Mouse (Mus musculus) CH12.LX (cell line): ENCODE measurements around the gene Rock2. TPM values are rescaled to one million over a fixed set of nuclear protein-coding genes. Genes with fewer than 3 reads are reported as not detected.

ENCODE experiments used
- DNase-seq: peaks from one replicate; pipeline ENCODE4 v3.0.0-alpha.2; 2013; ENCODE audit errors: extremely low read depth
- H3K27ac ChIP-seq: 2 replicates; pipeline ENCODE4 v1.5.1; 2012; ENCODE audit warnings: low read depth, mild to moderate bottlenecking, control low read depth, moderate library complexity; ENCODE audit not compliant: insufficient read depth
- H3K27me3 ChIP-seq: replicated peaks from 2 replicates; pipeline ENCODE3; 2012; ENCODE audit warnings: inconsistent platforms
- H3K36me3 ChIP-seq, 2 experiments: replicated peaks in 1 of 2; 2 replicates each; pipeline versions ENCODE3 to v1.6.1; 2012; ENCODE audit warnings: inconsistent platforms in 1 of 2, low read length in 1 of 2, mild to moderate bottlenecking in 1 of 2, mixed read lengths in 1 of 2, moderate library complexity in 1 of 2; ENCODE audit not compliant: control insufficient read depth in 1 of 2, insufficient read depth in 1 of 2
- H3K4me1 ChIP-seq, 2 experiments: 2 replicates each; pipeline ENCODE4 v1.6.1; 2012; ENCODE audit warnings: inconsistent platforms in 1 of 2, moderate library complexity in 1 of 2; ENCODE audit not compliant: insufficient read depth in 2 of 2, control insufficient read depth in 1 of 2
- H3K4me2 ChIP-seq: 2 replicates; pipeline ENCODE4 v1.6.1; 2012; ENCODE audit warnings: low read depth, mild to moderate bottlenecking, control low read depth; ENCODE audit not compliant: poor library complexity, insufficient read depth, severe bottlenecking
- H3K4me3 ChIP-seq, 3 experiments: fragments of 150-350 bp in 1 of 3; sonication (generic) in 1 of 3; replicated peaks in 1 of 3; 2 replicates each; pipeline versions ENCODE3 to v1.5.1; 2011 to 2012; ENCODE audit warnings: low read depth in 2 of 3, low read length in 2 of 3, mild to moderate bottlenecking in 2 of 3, moderate library complexity in 2 of 3, control low read depth in 1 of 3, improper control_type of control experiment in 1 of 3, inconsistent platforms in 1 of 3, mixed read lengths in 1 of 3; ENCODE audit not compliant: poor library complexity in 1 of 3
- H3K79me2 ChIP-seq: replicated peaks from 2 replicates; pipeline ENCODE4 v1.6.1; 2012; ENCODE audit warnings: mild to moderate bottlenecking, moderate library complexity; ENCODE audit not compliant: control insufficient read depth, poor library complexity, insufficient read depth, severe bottlenecking; ENCODE audit errors: extremely low read depth
- H3K9ac ChIP-seq: 2 replicates; pipeline ENCODE4 v1.6.1; 2012; ENCODE audit warnings: low read depth, mild to moderate bottlenecking, control low read depth, moderate library complexity; ENCODE audit not compliant: insufficient read depth
- H3K9me3 ChIP-seq: replicated peaks from 2 replicates; pipeline ENCODE3; 2012; ENCODE audit warnings: low read length, inconsistent platforms, mixed read lengths
- CHD2 ChIP-seq: IDR thresholded peaks from 2 replicates; pipeline ENCODE4 v1.6.1; 2011; ENCODE audit warnings: low read length, improper control_type of control experiment
- CTCF ChIP-seq, 2 experiments: IDR thresholded peaks in 1 of 2; conservative IDR thresholded peaks in 1 of 2; 2 replicates each; pipeline ENCODE4 v1.5.1; 2011 to 2012; ENCODE audit warnings: low read depth in 2 of 2, low read length in 2 of 2, improper control_type of control experiment in 1 of 2, inconsistent platforms in 1 of 2, mild to moderate bottlenecking in 1 of 2, moderate library complexity in 1 of 2
- E2F4 ChIP-seq: IDR thresholded peaks from 2 replicates; pipeline ENCODE4 v1.6.1; 2011; ENCODE audit warnings: low read depth, low read length, improper control_type of control experiment; ENCODE audit not compliant: insufficient replicate concordance
- EP300 ChIP-seq: IDR thresholded peaks from 2 replicates; pipeline ENCODE4 v1.6.1; 2011; ENCODE audit warnings: low read length, improper control_type of control experiment
- ETS1 ChIP-seq: conservative IDR thresholded peaks from 2 replicates; pipeline ENCODE4 v1.6.1; 2012; ENCODE audit warnings: low read depth, mild to moderate bottlenecking, inconsistent platforms, low read length, improper control_type of control experiment, moderate library complexity
- GABPA ChIP-seq: IDR thresholded peaks from 2 replicates; pipeline ENCODE4 v1.6.1; 2012; ENCODE audit warnings: low read depth, low read length, improper control_type of control experiment, inconsistent platforms; ENCODE audit not compliant: insufficient replicate concordance
- JUN ChIP-seq: IDR thresholded peaks from 2 replicates; pipeline ENCODE4 v1.6.1; 2011; ENCODE audit warnings: low read depth, mild to moderate bottlenecking, low read length, improper control_type of control experiment, moderate library complexity; ENCODE audit not compliant: insufficient read depth
- MAFK ChIP-seq: IDR thresholded peaks from 2 replicates; pipeline ENCODE4 v1.6.1; 2011; ENCODE audit warnings: low read length, improper control_type of control experiment; ENCODE audit not compliant: insufficient replicate concordance
- MAX ChIP-seq: IDR thresholded peaks from 2 replicates; pipeline ENCODE4 v1.6.1; 2011; ENCODE audit warnings: low read length, improper control_type of control experiment
- MEF2A ChIP-seq: IDR thresholded peaks from 2 replicates; pipeline ENCODE4 v1.6.1; 2014; ENCODE audit warnings: low read depth, mild to moderate bottlenecking, inconsistent platforms, low read length, improper control_type of control experiment, borderline replicate concordance
- MXI1 ChIP-seq: IDR thresholded peaks from 2 replicates; pipeline ENCODE4 v1.6.1; 2011; ENCODE audit warnings: mild to moderate bottlenecking, low read depth, low read length, improper control_type of control experiment
- NELFE ChIP-seq: IDR thresholded peaks from 2 replicates; pipeline ENCODE4 v1.6.1; 2011; ENCODE audit warnings: low read depth, low read length, improper control_type of control experiment
- PAX5 ChIP-seq: IDR thresholded peaks from 2 replicates; pipeline ENCODE4 v1.6.1; 2012; ENCODE audit warnings: low read length, inconsistent platforms, mixed read lengths
- POLR2AphosphoS2 ChIP-seq: IDR thresholded peaks from 2 replicates; pipeline ENCODE4 v1.6.1; 2011; ENCODE audit warnings: low read depth, low read length, improper control_type of control experiment
- SMC3 ChIP-seq: IDR thresholded peaks from 2 replicates; pipeline ENCODE4 v1.6.1; 2011; ENCODE audit warnings: low read depth, low read length, improper control_type of control experiment
- USF1 ChIP-seq: IDR thresholded peaks from 2 replicates; pipeline ENCODE4 v1.6.1; 2014; ENCODE audit warnings: low read depth, mild to moderate bottlenecking, inconsistent platforms, low read length, improper control_type of control experiment
- ZC3H11A ChIP-seq: IDR thresholded peaks from 2 replicates; pipeline ENCODE4 v1.6.1; 2012; ENCODE audit warnings: low read depth, mild to moderate bottlenecking, inconsistent platforms, low read length, improper control_type of control experiment
- ZKSCAN1 ChIP-seq: IDR thresholded peaks from 2 replicates; pipeline ENCODE4 v1.6.1; 2012; ENCODE audit warnings: low read depth, inconsistent platforms, low read length, improper control_type of control experiment, borderline replicate concordance
- dilution Hi-C: fragments of 300-500 bp; cut with MboI; formaldehyde crosslinking; loops from 2 replicates; pipeline ENCODE4 v1.14.3; 2020; ENCODE audit warnings: low sequenced_read_pairs; ENCODE audit not compliant: extremely low pct_unique_long_range_greater_than_20kb, extremely low pct_ligation_motif_present
- in situ Hi-C: fragments of 300-500 bp; cut with MboI; formaldehyde crosslinking; loops from 3 replicates; pipeline ENCODE4 v1.14.3; 2019; ENCODE audit warnings: low sequenced_read_pairs, low pct_ligation_motif_present, low pct_unique_long_range_greater_than_20kb, mixed read lengths
- polyA plus RNA-seq: library from polyadenylated mRNA; unstranded; fragments of >175 nt; gene quantifications from 2 replicates; pipeline ENCODE4 v1.2.1, GENCODE M21; 2012; ENCODE audit warnings: low read depth; ENCODE audit not compliant: insufficient read length
- total RNA-seq, 2 experiments: library from RNA; depleted of rRNA; stranded (reverse); fragments of 300-350 nt in 1 of 2; fragments of >200 nt in 1 of 2; gene quantifications; 2 replicates each; pipeline ENCODE4 v1.2.3; 2012 to 2014

The Rock2 gene
- total and polyA plus RNA-seq, 3 experiments = 39.1 to 49.9 (median 40.3) TPM

GRCm38 (mm10) chr12:16985778-16986177 is 91.1 kb downstream of the Rock2 start:
- Histone ChIP-seq H3K36me3 (peaks cover 52 to 85% of the 10 kb centered on the region in 2 experiments), H3K4me1 (no peaks in the 10 kb centered on the region), H3K4me2 (no peak overlapping the region), H3K27ac (no peak overlapping the region), H3K79me2 (peaks cover 3% of the 10 kb centered on the region; the same call in 1 of the 2 replicates), H3K9ac (no peak overlapping the region), H3K9me3 (no peaks in the 10 kb centered on the region), H3K27me3 (no peaks in the 10 kb centered on the region), H3K4me3 (no peak overlapping the region)
- dilution Hi-C loops (no loop called here), in situ Hi-C loops (no loop called here)
- no peak for DNase-seq
- TF ChIP-seq CHD2 (no peak), GABPA (no peak), CTCF (conservative IDR thresholded peaks at IDR 0.05 in 1 of 2, IDR thresholded peaks at IDR 0.05 in 1 of 2; ENCODE audit: low read depth in 2 of 2, low read length in 2 of 2) (peak in 1 of 2 experiments; percentile 34; a peak in 2 of 4 replicates), PAX5 (no peak), SMC3 (peak; percentile 25; the same call in 1 of the 2 replicates), JUN (no peak)

- no peaks in the 10 kb centered on the region for H3K9me3 ChIP-seq
- H3K79me2 ChIP-seq = no peaks in the 10 kb centered on the region
- H3K27me3 ChIP-seq = no peaks in the 10 kb centered on the region
- peaks cover 15 to 46% of the 10 kb centered on the region in 2 experiments for H3K4me1 ChIP-seq
- H3K9ac ChIP-seq = no peak overlapping the region
- dilution Hi-C loops (no loop called here), in situ Hi-C loops (no loop called here)
- peaks cover 39 to 88% of the 10 kb centered on the region in 2 experiments for H3K36me3 ChIP-seq
- no peak overlapping the region for H3K4me3 ChIP-seq
- no peak overlapping the region for H3K4me2 ChIP-seq
- H3K27ac ChIP-seq = no peak overlapping the region
- TF ChIP-seq ETS1 = no peak
- peak; percentile 23; the same call in 1 of the 2 replicates for TF ChIP-seq POLR2AphosphoS2
- TF ChIP-seq, all 38 proteins: peak for 1
- no peak for DNase-seq
These were observed 96.7 kb downstream of the Rock2 start for GRCm38 (mm10) chr12:16991376-16991775.

- Histone ChIP-seq H3K27ac (no peak overlapping the region), H3K4me3 (no peak overlapping the region), H3K27me3 (no peaks in the 10 kb centered on the region), H3K9ac (no peak overlapping the region), H3K79me2 (no peaks in the 10 kb centered on the region), H3K4me1 (peaks cover 23 to 56% of the 10 kb centered on the region in 2 experiments), H3K4me2 (no peak overlapping the region), H3K9me3 (no peaks in the 10 kb centered on the region), H3K36me3 (peaks cover 36 to 83% of the 10 kb centered on the region in 2 experiments)
- no peak for DNase-seq
- dilution Hi-C loops (no loop called here), in situ Hi-C loops (no loop called here)
- TF ChIP-seq ZC3H11A (no peak), EP300 (no peak), MAX (no peak), MAFK (no peak), MEF2A (no peak), GABPA (no peak), USF1 (no peak), E2F4 (no peak), MXI1 (no peak), ZKSCAN1 (no peak), NELFE (no peak)
These were observed 97.7 kb downstream of the Rock2 start for GRCm38 (mm10) chr12:16992355-16992754.
